Mouse (Mus musculus) erythroblast, embryonic 14.5 days (primary cell): Measurements from ENCODE around the gene Scfd1. TPM values are rescaled to one million over a fixed set of nuclear protein-coding genes. Genes with fewer than 3 reads are reported as not detected.

Source experiments
- H3K27me3 ChIP-seq: 2 replicates; pipeline ENCODE4 v1.6.1; 2012; ENCODE audit warnings: inconsistent platforms; ENCODE audit not compliant: control insufficient read depth
- H3K36me3 ChIP-seq: 2 replicates; pipeline ENCODE4 v1.6.1; 2012; ENCODE audit warnings: mild to moderate bottlenecking, inconsistent platforms; ENCODE audit not compliant: control insufficient read depth
- H3K4me1 ChIP-seq: 2 replicates; pipeline ENCODE4 v1.6.1; 2012; ENCODE audit warnings: inconsistent platforms; ENCODE audit not compliant: control insufficient read depth
- H3K4me3 ChIP-seq: replicated peaks from 2 replicates; pipeline ENCODE3; 2012; ENCODE audit warnings: moderate library complexity, mild to moderate bottlenecking, inconsistent platforms
- H3K9me3 ChIP-seq: 2 replicates; pipeline ENCODE4 v1.6.1; 2012; ENCODE audit warnings: low read length, inconsistent platforms, mixed read lengths; ENCODE audit not compliant: control insufficient read depth
- GATA1 ChIP-seq: IDR thresholded peaks from 2 replicates; pipeline ENCODE4 v1.6.1; 2012; ENCODE audit warnings: low read length, inconsistent platforms, mixed read lengths
- TAL1 ChIP-seq: IDR thresholded peaks from 3 replicates; pipeline ENCODE4 v1.6.1; 2012; ENCODE audit warnings: low read length, inconsistent platforms, mixed read lengths
- polyA plus RNA-seq: library from polyadenylated mRNA; stranded (reverse); fragments of >175 nt; gene quantifications from 2 replicates; pipeline ENCODE4 v1.2.3, GENCODE M21; 2012

Scfd1 gene
- 0.05 and 0.08 TPM in 2 replicates for polyA plus RNA-seq

DNA sequence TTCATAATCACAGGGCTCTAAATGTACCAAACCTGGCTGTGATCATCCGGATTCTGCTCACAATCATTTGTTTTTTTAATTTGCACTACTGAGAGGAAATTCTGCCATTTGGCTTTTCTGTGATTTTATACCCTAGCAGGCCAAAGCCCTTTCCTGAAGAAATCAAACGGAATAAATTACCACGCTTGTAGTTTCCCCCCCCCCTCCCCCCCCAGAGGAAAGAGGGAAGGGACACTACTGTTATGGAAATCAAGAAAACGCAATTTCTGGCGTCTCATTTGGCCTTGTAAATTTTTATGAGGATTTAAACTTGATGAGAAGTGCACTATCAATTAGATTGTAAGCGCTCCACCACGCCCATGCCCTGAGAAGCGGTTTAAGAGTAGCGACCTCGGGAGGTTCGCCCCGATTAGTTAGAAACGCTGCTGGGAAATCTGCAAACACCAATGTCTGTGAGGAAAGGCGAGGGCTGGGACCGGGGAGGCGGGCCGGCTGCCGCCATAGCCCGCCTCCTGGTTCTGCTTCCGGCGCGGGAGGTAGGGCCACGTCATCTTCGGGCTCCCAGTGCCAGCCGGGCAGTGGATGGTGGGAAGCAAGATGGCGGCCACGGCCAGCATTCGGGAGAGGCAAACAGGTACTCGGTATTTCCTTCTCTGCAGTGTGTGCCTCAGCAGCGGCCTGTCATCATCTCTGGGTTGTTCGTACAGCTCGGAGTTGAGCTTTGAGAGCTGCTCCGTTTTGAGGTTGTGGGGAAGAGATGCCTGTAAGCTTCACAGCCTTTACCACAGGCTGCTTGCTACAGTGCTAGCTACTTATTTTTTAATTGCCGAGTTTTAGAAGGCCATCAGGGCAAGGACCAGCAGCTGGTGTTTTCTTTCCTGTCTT, at the start of gene Scfd1:
Gene Scfd1, plus strand, starts transcription at position 508 of the 885 bp plus-strand sequence.
- Histone ChIP-seq H3K4me3 (peak within 1 kb of the TSS; percentile 97), H3K36me3 (peaks cover 54% of the 10 kb centered on the region), H3K4me1 (peaks cover 16% of the 10 kb centered on the region), H3K27me3 (no peaks in the 10 kb centered on the region), H3K9me3 (no peaks in the 10 kb centered on the region)
- TF ChIP-seq TAL1 (no peak), GATA1 (no peak)

DNA sequence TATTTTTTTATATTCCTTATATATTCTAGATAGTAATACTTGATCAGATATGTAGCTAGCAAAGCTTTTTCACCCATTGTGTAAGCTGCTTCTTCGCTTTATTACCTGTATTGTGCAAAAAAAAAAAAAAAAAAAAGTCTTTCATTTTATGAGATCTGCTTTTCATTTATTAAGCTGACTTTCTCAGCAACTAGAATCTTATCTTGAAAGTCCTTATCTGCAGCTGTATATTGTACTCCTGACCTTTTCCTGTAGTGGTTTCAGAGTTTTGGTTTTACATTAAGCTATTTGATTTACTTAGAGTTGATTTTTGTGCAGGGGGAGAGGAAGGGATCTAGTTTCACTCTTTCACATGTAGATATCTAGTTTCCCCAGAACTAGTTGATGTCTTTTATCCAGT, 40.3 kb upstream of the Scfd1 start:
- no peak overlapping the region for H3K4me3 ChIP-seq
- H3K4me1 ChIP-seq = no peaks in the 10 kb centered on the region
- H3K9me3 ChIP-seq = no peaks in the 10 kb centered on the region
- no peaks in the 10 kb centered on the region for H3K36me3 ChIP-seq
- H3K27me3 ChIP-seq = no peaks in the 10 kb centered on the region
- TF ChIP-seq GATA1 (no peak), TAL1 (no peak)

- TF ChIP-seq TAL1 = no peak
- no peak for TF ChIP-seq GATA1
- H3K9me3 ChIP-seq = no peaks in the 10 kb centered on the region
- no peaks in the 10 kb centered on the region for H3K27me3 ChIP-seq
- H3K4me1 ChIP-seq = peaks cover 30% of the 10 kb centered on the region
- peaks cover 11% of the 10 kb centered on the region for H3K36me3 ChIP-seq
- H3K4me3 ChIP-seq = no peak overlapping the region
Observed at GRCm38 (mm10) chr12:51346121-51346520, 31.2 kb upstream of the Scfd1 start.

DNA sequence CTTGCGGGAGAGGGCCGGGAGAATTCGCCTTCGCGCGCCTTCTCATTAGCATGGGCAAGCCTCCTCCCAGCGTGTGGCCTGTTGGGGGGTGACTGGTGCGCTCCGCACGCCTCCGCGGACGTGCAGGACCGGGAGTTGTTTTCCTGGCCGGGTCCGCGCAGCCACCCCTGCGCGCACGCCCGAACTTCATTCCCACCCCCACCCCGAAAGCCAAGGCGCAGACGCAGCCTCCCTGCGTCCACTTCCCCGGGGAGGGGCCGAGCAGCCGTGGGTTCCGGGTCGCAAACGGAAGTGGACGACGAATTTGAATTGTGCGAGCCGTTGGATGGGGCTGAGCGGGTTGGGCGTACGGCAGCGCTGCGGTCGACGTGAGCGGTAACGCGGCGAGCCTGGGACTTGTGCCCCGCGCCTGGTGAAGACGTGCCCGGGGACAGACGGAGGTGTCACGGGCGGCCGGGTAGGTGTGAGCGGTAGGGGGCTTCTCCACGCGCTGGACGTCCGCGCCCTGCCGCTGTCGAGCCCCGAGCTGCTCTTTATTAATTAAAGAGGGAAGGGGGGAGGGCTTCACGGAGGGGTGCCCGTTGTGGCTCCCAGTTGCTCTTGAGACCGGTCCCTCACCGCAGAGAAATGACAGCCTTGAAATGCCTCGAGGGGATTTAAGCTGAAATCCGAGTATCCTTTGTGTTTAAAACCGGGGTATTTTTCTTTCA, 29.2 kb upstream of the Scfd1 start, which contains the start of gene G2e3:
Gene G2e3, plus strand, starts transcription at position 74 of the 710 bp plus-strand sequence.
- peak within 1 kb of the TSS; percentile 98 for H3K4me3 ChIP-seq
- no peaks in the 10 kb centered on the region for H3K9me3 ChIP-seq
- H3K4me1 ChIP-seq = peaks cover 33% of the 10 kb centered on the region
- H3K36me3 ChIP-seq = peaks cover 30% of the 10 kb centered on the region
- TF ChIP-seq GATA1 = no peak
- no peak for TF ChIP-seq TAL1
- H3K27me3 ChIP-seq = no peaks in the 10 kb centered on the region

DNA sequence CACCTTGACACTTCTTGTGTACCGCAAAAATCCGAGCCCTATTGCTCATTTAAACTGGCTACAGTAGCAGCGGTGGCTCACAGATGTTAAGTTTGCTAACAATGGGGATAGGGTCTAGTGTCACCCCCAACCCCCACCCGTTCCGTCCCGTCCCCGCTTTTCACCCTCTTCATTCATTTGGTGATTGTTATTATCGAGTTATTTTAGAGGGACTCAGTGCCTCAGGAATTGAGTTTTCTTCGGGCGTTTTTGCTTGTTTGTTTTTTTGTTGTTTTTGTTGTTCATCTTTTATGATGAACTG, 28.7 kb upstream of the Scfd1 start:
- no peak for TF ChIP-seq TAL1
- no peak for TF ChIP-seq GATA1
- no peaks in the 10 kb centered on the region for H3K9me3 ChIP-seq
- no peaks in the 10 kb centered on the region for H3K27me3 ChIP-seq
- H3K4me1 ChIP-seq = peaks cover 33% of the 10 kb centered on the region
- H3K36me3 ChIP-seq = peaks cover 35% of the 10 kb centered on the region
- peak overlapping the region; percentile 98 for H3K4me3 ChIP-seq

DNA sequence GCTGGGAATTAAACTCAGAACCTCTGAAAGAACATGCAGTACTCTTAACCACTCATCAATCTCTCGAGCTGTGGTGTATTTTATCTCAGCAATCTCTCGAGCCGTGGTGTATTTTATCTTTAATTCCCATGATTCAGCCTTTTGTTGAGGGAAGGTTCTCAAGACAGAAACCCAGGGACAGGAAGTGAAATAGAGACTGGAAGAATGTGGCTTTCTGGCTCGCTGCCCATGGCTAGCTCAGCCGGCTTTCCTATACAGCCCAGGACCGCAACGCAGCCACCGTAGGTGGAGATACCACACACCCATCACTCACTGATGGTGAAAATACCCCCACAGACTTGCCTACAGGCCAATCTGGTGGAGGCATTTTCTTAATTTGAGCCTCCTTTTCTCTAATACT, 22.0 kb upstream of the Scfd1 start:
- Histone ChIP-seq H3K4me3 (no peak overlapping the region), H3K9me3 (no peaks in the 10 kb centered on the region), H3K36me3 (peaks cover 98% of the 10 kb centered on the region), H3K4me1 (peaks cover 11% of the 10 kb centered on the region), H3K27me3 (no peaks in the 10 kb centered on the region)
- TF ChIP-seq GATA1 (no peak), TAL1 (no peak)

DNA sequence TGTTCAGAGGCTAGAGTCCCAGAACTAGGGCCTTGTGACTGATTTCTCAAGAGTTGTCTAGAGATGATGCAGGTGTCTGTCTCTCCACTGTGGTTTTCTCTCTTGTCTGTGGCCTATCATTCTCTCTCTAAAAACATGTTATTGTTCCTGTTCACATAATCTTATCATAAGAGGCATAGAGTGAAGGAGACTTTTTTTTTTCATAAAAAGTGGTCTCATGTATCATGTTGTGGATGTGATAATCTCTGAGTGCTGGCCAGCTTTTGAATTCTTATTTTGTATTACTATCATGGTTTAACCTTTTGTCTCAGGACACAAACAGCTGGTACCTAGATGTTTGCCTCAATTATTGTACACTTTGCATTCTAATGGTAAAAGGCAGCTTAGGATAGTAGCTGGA, 16.0 kb upstream of the Scfd1 start:
- H3K4me1 ChIP-seq = no peaks in the 10 kb centered on the region
- H3K9me3 ChIP-seq = no peaks in the 10 kb centered on the region
- no peaks in the 10 kb centered on the region for H3K27me3 ChIP-seq
- H3K4me3 ChIP-seq = no peak overlapping the region
- no peak for TF ChIP-seq TAL1
- TF ChIP-seq GATA1 = no peak
- peaks cover 99% of the 10 kb centered on the region for H3K36me3 ChIP-seq

- no peak for TF ChIP-seq GATA1
- TF ChIP-seq TAL1 = no peak
- Histone ChIP-seq H3K36me3 (peaks cover 99% of the 10 kb centered on the region), H3K9me3 (no peaks in the 10 kb centered on the region), H3K4me1 (no peaks in the 10 kb centered on the region), H3K4me3 (no peak overlapping the region), H3K27me3 (no peaks in the 10 kb centered on the region)
Observed at GRCm38 (mm10) chr12:51362898-51363297, 14.4 kb upstream of the Scfd1 start.

- Histone ChIP-seq H3K27me3 (no peaks in the 10 kb centered on the region), H3K36me3 (peaks cover 99% of the 10 kb centered on the region), H3K4me3 (no peak overlapping the region), H3K9me3 (no peaks in the 10 kb centered on the region), H3K4me1 (no peaks in the 10 kb centered on the region)
- TF ChIP-seq GATA1 = no peak
- no peak for TF ChIP-seq TAL1
Observed at GRCm38 (mm10) chr12:51368504-51368903, 8.8 kb upstream of the Scfd1 start.
